Mouse (Mus musculus): ENCODE results near the gene Ccsap. TPM values are rescaled to one million over a fixed set of nuclear protein-coding genes. Genes with fewer than 3 reads are reported as not detected.
"Not testable (repeated sequence)": the region's sequence is repeated elsewhere in the genome, so short reads cannot be mapped to it uniquely, and the experiment has no call there.

The Ccsap gene
- polyA plus RNA-seq, 1 experiment from 2014 or later, result 2.3 TPM

DNA sequence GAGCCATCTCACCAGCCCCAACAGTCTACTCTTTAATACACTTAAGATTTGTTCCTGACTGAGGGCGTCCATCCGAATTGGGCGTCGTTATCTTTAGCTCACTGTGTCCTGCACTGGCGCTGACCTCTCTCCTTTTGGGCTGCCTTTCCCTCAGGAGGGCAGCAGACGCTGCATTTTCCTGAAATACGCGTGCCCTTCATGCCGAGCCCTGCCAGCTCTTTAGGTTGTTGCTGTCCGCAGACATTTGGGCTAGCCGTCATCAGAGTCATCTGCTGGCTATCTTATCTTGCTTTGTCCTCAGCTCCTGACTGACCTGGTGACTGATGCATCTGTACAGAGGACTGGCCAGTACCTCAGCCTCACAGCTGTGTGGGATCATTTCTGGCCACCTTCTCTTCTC is 44.7 kb downstream of the Ccsap start:
- Histone ChIP-seq H3K27ac (ENCODE audit: low read length) (no peak overlapping the region), H3K9ac (ENCODE audit: low read depth, low read length) (0 out of 2 replicates have a peak overlapping the region, but pooled peaks have one; percentile 37), H3K4me3 (ENCODE audit: low read length) (no peak overlapping the region), H3K9me3 (ENCODE audit: control insufficient read depth, low read length) (no peaks in the 10 kb centered on the region), H3K4me1 (ENCODE audit: control insufficient read depth, insufficient read depth, low read length) (peaks cover 36% of the 10 kb centered on the region), H3K36me3 (ENCODE audit: control insufficient read depth, insufficient read depth, low read length) (peaks cover 5% of the 10 kb centered on the region; the same call in 1 of the 2 replicates), H3K4me2 (ENCODE audit: low read depth, low read length) (no peak overlapping the region), H3K27me3 (replicated peaks; ENCODE audit: control insufficient read depth, insufficient read depth, low read length) (no peaks in the 10 kb centered on the region)
- WGBS, result 85% methylated on average over 11 of the region's 11 CpGs
- no peak for ATAC-seq

DNA sequence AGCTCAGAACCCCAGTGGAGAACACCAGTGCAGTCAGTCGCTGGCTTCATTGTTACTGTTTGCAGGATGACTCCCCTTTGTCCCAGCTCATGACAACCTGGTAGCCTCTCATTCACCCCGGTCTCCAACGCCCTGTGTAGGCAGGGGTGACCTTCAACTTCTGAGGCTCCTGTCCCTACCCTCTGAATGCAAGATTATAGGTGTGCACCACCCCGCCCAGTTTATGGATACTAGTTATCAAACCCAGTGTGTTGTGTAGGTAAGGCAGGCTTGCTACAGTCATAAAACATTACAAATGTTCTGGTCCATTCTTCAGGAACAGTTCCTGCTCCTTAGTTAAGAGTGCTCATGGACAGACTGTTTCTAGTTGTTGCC is 46.1 kb downstream of the Ccsap start:
- Histone ChIP-seq H3K36me3 (ENCODE audit: control insufficient read depth, insufficient read depth, low read length) (peaks cover 5% of the 10 kb centered on the region; the same call in 1 of the 2 replicates), H3K9ac (ENCODE audit: low read depth, low read length) (peak overlapping the region; percentile 44; the same call in 1 of the 2 replicates), H3K27me3 (replicated peaks; ENCODE audit: control insufficient read depth, insufficient read depth, low read length) (no peaks in the 10 kb centered on the region), H3K4me2 (ENCODE audit: low read depth, low read length) (peak overlapping the region; percentile 37), H3K4me3 (ENCODE audit: low read length) (no peak overlapping the region), H3K9me3 (ENCODE audit: control insufficient read depth, low read length) (no peaks in the 10 kb centered on the region), H3K4me1 (ENCODE audit: control insufficient read depth, insufficient read depth, low read length) (peaks cover 37% of the 10 kb centered on the region), H3K27ac (ENCODE audit: low read length) (peak overlapping the region; percentile 96)
- 63% methylated on average over 4 of the region's 4 CpGs for WGBS
- peak; percentile 92 for ATAC-seq

DNA sequence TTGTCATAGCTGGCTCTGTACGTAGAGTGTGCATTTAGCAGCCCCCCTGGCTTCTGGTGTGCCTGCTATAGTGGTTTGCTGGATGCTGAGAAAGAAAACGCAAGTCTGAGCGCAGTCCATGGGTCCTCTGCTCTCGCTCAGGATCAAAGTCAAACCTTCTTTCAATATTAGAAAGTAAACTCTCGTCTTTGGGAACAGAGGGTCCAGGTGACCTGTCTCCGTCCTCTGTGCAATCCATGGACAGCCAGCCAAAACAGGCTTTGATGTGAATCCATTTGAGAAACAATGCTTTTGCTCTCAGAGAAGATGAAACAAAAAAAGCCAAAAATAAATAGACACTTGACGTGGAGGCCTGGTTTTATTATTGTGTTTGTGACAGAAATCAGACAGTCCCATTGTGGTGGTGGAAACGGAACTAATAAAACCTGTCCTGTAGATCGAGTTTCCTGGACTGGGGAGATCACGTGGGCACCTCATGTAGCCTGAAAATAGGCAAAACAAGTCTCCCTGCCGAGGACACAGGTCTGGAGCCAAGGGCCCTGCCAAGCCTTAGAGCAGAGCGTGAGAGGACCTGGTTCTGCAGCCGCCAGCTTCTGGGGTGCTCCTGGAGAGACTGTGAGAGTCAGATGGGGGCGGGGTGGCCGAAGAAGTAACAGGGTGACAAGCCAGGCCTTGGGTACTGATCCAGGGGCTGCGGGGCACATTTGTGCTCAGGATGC is 46.7 kb downstream of the Ccsap start:
- Histone ChIP-seq H3K9ac (ENCODE audit: low read depth, low read length) (peak overlapping the region; percentile 44; the same call in 1 of the 2 replicates), H3K9me3 (ENCODE audit: control insufficient read depth, low read length) (no peaks in the 10 kb centered on the region), H3K4me2 (ENCODE audit: low read depth, low read length) (peak overlapping the region; percentile 37), H3K4me1 (ENCODE audit: control insufficient read depth, insufficient read depth, low read length) (peaks cover 37% of the 10 kb centered on the region), H3K4me3 (ENCODE audit: low read length) (peak overlapping the region; percentile 11; the same call in 1 of the 2 replicates), H3K27me3 (replicated peaks; ENCODE audit: control insufficient read depth, insufficient read depth, low read length) (no peaks in the 10 kb centered on the region), H3K27ac (ENCODE audit: low read length) (peak overlapping the region; percentile 96), H3K36me3 (ENCODE audit: control insufficient read depth, insufficient read depth, low read length) (peaks cover 5% of the 10 kb centered on the region; the same call in 1 of the 2 replicates)
- WGBS, result 61% methylated on average over 16 of the region's 16 CpGs
- ATAC-seq, result peak; percentile 70

DNA sequence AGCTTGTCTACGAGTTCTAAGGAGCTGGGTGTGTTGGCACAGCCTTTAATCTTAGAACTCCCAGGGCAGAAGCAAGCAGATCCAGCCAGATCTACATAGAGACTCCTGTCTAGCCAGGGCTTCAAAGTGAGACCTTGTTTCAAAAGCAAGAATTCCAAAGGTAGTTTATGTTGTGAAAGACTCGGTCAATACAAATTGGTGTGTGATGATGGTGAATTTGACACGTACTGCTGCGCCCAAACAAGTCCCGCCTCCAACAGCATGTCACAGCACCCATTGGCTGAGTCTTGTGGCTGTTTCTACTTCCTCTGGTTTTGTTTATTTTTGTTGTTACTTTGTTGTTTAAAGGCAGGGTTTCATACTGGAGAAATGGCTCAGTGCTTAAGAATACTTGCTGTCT is 47.8 kb downstream of the Ccsap start:
- no peak overlapping the region for H3K9ac ChIP-seq (ENCODE audit: low read depth, low read length)
- ATAC-seq, result no peak
- H3K36me3 ChIP-seq (ENCODE audit: control insufficient read depth, insufficient read depth, low read length), result no peaks in the 10 kb centered on the region; the same call in 1 of the 2 replicates
- no peaks in the 10 kb centered on the region for H3K27me3 ChIP-seq (replicated peaks; ENCODE audit: control insufficient read depth, insufficient read depth, low read length)
- 86% methylated on average over 5 of the region's 5 CpGs for WGBS
- peaks cover 48% of the 10 kb centered on the region for H3K4me1 ChIP-seq (ENCODE audit: control insufficient read depth, insufficient read depth, low read length)
- H3K4me3 ChIP-seq (ENCODE audit: low read length), result no peak overlapping the region
- H3K27ac ChIP-seq (ENCODE audit: low read length), result no peak overlapping the region
- no peak overlapping the region for H3K4me2 ChIP-seq (ENCODE audit: low read depth, low read length)
- no peaks in the 10 kb centered on the region for H3K9me3 ChIP-seq (ENCODE audit: control insufficient read depth, low read length)

DNA sequence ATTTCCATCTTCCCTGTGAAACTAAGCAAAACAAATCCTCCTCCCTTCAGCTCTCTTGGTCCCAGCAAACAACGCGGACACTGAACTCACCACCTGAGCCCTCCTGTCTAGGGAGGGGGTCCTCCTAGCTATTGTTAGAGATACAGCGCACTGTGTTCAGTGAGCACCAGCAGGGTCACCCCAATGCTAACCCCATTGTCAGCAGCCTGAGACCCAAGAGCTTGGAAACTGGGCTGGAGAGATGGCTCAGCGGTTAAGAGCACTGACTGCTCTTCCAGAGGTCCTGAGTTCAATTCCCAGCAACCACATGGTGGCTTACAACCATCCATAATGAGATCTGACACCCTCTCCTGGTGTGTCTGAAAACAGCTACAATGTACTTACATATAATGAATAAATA is 50.7 kb downstream of the Ccsap start:
- not testable (repeated sequence) for H3K27ac ChIP-seq (ENCODE audit: low read length); H3K4me3 ChIP-seq (ENCODE audit: low read length); H3K9ac ChIP-seq (ENCODE audit: low read depth, low read length); H3K9me3 ChIP-seq (ENCODE audit: control insufficient read depth, low read length); H3K36me3 ChIP-seq (ENCODE audit: control insufficient read depth, insufficient read depth, low read length); H3K27me3 ChIP-seq (replicated peaks; ENCODE audit: control insufficient read depth, insufficient read depth, low read length); H3K4me2 ChIP-seq (ENCODE audit: low read depth, low read length); ATAC-seq
- H3K4me1 ChIP-seq (ENCODE audit: control insufficient read depth, insufficient read depth, low read length), result peaks cover 45% of the 10 kb centered on the region
- 88% methylated on average over 4 of the region's 4 CpGs for WGBS

DNA sequence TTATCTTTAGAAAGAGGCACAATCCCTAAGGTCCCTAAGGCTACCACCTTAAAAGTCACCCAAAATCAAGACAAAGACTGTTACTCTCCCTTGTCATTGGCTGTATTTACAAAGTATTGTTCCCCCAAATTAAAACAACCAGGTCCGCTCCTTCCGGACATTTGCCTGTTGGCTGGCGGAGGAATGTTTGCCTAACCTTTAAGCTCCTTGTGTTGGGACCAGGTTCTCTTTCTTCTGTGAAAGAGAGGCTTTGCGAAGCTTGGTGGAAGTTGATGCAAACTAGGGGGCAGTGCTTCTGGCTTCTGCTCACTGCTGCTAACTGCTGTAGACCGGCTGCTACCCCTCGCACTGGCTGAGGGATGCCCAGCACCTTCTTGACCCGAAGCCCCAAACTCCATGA is 51.3 kb downstream of the Ccsap start:
- 74% methylated on average over 7 of the region's 7 CpGs for WGBS
- Histone ChIP-seq H3K27ac (ENCODE audit: low read length) (no peak overlapping the region), H3K9me3 (ENCODE audit: control insufficient read depth, low read length) (no peaks in the 10 kb centered on the region), H3K9ac (ENCODE audit: low read depth, low read length) (no peak overlapping the region), H3K4me1 (ENCODE audit: control insufficient read depth, insufficient read depth, low read length) (peaks cover 42% of the 10 kb centered on the region), H3K4me3 (ENCODE audit: low read length) (no peak overlapping the region), H3K4me2 (ENCODE audit: low read depth, low read length) (no peak overlapping the region), H3K27me3 (replicated peaks; ENCODE audit: control insufficient read depth, insufficient read depth, low read length) (no peaks in the 10 kb centered on the region), H3K36me3 (ENCODE audit: control insufficient read depth, insufficient read depth, low read length) (no peaks in the 10 kb centered on the region)
- ATAC-seq, result no peak

DNA sequence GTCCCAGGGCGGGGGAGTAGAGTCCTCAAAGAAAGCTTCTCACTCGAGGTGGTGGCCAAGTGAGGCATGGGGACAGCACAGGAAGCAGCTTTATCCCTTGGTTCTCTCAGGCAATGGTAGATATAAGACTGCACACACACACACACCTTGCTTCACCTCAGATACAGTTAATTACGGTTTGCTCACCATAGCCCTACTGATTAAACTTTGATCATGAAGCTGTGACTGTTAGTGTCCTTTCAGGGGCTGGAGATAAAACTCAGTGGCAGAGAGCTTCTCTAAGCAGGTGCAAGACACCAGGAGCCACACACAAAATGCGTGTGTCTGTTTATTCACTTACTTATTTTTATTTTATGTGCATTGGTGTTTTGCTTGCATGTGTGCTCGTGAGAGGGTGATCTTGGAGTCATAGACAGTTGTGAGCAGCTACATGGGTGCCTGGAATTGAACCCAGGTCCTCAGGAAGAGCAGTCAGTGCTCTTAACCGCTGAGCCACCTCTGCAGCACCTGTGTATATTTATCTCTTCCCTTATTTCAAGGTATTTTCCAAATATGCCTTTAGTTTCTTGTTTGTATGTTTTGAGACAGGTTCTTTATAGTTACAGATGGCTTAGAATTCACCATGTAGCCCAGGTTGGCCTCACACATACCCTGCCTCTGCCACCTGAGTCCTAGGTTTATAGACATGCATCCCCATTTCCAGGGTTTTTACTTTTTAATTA is 52.0 kb downstream of the Ccsap start:
- Histone ChIP-seq H3K4me1 (ENCODE audit: control insufficient read depth, insufficient read depth, low read length) (peaks cover 38% of the 10 kb centered on the region), H3K9me3 (ENCODE audit: control insufficient read depth, low read length) (no peaks in the 10 kb centered on the region), H3K4me2 (ENCODE audit: low read depth, low read length) (peak overlapping the region; percentile 79), H3K27ac (ENCODE audit: low read length) (peak overlapping the region; percentile 7), H3K36me3 (ENCODE audit: control insufficient read depth, insufficient read depth, low read length) (no peaks in the 10 kb centered on the region), H3K4me3 (ENCODE audit: low read length) (no peak overlapping the region), H3K9ac (ENCODE audit: low read depth, low read length) (peak overlapping the region; percentile 93), H3K27me3 (replicated peaks; ENCODE audit: control insufficient read depth, insufficient read depth, low read length) (no peaks in the 10 kb centered on the region)
- 69% methylated on average over 6 of the region's 6 CpGs for WGBS
- no peak for ATAC-seq

DNA sequence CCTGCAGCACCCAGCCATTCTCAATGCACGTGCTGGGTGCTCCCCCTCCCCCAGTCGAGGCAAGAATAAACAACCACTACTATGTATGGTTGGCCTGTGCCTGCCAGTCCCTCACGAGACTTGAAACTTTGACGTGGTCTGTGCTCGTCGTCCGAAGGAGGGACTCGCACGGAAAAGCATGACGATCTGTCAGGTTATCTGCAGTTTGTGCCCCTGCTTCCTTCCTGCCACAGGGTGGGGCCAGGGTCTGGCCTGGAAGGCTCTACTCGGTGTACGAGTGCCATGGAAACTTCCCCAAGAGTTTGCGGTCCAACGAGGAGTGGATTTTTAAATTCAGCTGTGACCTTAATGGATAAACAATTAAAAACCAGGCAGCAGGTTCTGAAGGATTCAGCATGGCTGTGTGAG is 53.0 kb downstream of the Ccsap start:
- WGBS, result 4% methylated on average over 14 of the region's 14 CpGs
- H3K27ac ChIP-seq (ENCODE audit: low read length), result peak overlapping the region; percentile 46; the same call in 1 of the 2 replicates

DNA sequence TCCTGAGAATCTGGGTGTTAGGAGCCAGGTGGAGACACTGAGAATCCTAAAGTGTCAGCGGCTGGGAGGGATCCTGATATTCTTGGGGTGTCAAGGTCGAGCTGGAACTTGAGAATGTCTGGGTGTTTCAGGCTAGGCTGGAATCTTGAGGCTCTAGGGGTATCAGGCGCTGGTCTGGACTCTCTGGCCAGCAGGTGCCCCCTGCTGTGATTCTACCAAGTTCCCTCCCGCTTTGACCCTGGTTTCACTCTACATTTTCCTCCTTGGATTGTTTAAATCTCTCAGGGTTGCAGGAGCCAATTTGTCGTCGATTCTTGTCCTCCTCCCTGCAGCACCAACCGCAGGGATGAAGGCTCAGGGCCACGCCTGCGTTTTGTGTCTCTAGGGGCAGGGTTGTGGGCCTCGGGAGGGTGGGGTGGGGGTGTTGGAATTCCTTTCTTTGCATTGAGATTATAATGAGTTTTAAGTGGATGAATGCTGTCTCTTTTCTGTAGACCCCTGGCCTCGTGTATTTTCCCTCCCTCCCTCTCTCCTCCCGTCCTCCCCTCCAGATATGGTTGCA is 53.6 kb downstream of the Ccsap start:
- Histone ChIP-seq H3K9me3 (ENCODE audit: control insufficient read depth, low read length) (no peaks in the 10 kb centered on the region), H3K4me1 (ENCODE audit: control insufficient read depth, insufficient read depth, low read length) (peaks cover 29% of the 10 kb centered on the region), H3K27me3 (replicated peaks; ENCODE audit: control insufficient read depth, insufficient read depth, low read length) (no peaks in the 10 kb centered on the region), H3K9ac (ENCODE audit: low read depth, low read length) (peak overlapping the region; percentile 93), H3K36me3 (ENCODE audit: control insufficient read depth, insufficient read depth, low read length) (no peaks in the 10 kb centered on the region), H3K4me3 (ENCODE audit: low read length) (peak overlapping the region; percentile 82), H3K4me2 (ENCODE audit: low read depth, low read length) (peak overlapping the region; percentile 79), H3K27ac (ENCODE audit: low read length) (peak overlapping the region; percentile 83)
- no peak for ATAC-seq
- 4% methylated on average over 12 of the region's 12 CpGs for WGBS

More for the DNA sequence above, 53.0 kb downstream of the Ccsap start:
- peak; percentile 30 for ATAC-seq
- Histone ChIP-seq H3K27me3 (replicated peaks; ENCODE audit: control insufficient read depth, insufficient read depth, low read length) (no peaks in the 10 kb centered on the region), H3K4me2 (ENCODE audit: low read depth, low read length) (peak overlapping the region; percentile 79), H3K4me1 (ENCODE audit: control insufficient read depth, insufficient read depth, low read length) (peaks cover 29% of the 10 kb centered on the region), H3K4me3 (ENCODE audit: low read length) (peak overlapping the region; percentile 82), H3K36me3 (ENCODE audit: control insufficient read depth, insufficient read depth, low read length) (no peaks in the 10 kb centered on the region), H3K9me3 (ENCODE audit: control insufficient read depth, low read length) (no peaks in the 10 kb centered on the region), H3K9ac (ENCODE audit: low read depth, low read length) (peak overlapping the region; percentile 93)
